In the genomic region with DNA sequence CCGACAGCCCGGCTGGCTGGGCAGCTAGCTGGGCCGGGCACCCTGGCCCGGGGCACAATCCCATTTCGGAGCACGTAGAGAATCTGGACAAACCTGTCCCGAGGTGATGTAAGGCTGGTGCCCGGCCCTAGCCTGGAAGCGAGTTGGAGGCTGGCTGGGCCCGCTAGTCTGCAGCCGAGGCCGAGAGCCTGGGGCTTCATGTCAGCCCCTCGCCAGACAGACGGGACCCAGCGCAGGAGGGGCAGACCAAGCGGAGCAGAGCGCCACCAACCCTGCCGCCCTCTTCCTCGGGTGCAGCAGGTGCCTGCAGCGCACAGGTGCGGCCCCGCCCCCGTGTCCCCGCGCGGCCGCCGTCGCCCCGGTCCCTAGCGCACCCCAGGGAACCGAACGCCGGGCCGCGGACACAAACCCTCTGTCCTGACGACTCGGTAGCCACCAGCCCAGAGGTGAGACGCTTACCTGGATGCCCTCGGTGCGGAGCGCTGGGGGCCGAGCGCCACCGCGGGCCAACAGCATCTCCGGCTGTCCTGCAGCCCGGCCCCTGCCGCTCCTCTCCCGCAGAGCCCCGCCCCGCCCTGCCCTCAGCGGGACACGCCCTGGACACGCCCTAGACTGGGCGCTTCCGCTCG, we compare ENCODE assay signal across 8 mouse cellular contexts.
DNase-seq lines count a peak whose midpoint lies in the region; ATAC-seq and TF ChIP-seq lines count a peak whose summit lies in the region.

No protein-coding gene starts in this region.

- H3K9me3 ChIP-seq in E14TG2a.4 (ENCODE audit: low read length): no peaks in the 10 kb centered on the region
- H3K9me3 ChIP-seq in limb, embryonic 12.5 days: no peaks in the 10 kb centered on the region

- H3ac ChIP-seq in myocyte (ENCODE audit: control insufficient read depth, insufficient read length): peak overlapping the region; percentile 43

- H3K36me3 ChIP-seq in E14TG2a.4 (ENCODE audit: insufficient read depth, low read length) (peaks cover 29% of the 10 kb centered on the region), myocyte (ENCODE audit: control insufficient read depth, insufficient read depth) (peaks cover 6% of the 10 kb centered on the region)
- H3K36me3 ChIP-seq in limb, embryonic 12.5 days: peaks cover 19% of the 10 kb centered on the region

- no peak; the same call in 1 of the 2 replicates for ATAC-seq in limb, embryonic 12.5 days (ENCODE audit: insufficient number of reproducible peaks, insufficient read depth, low FRiP score, low TSS enrichment, low read depth)

- peak; percentile 97 for TF ChIP-seq POLR2A in myocyte (IDR thresholded peaks at IDR 0.05; ENCODE audit: insufficient read length, low read depth)

- no peak for DNase-seq in gastrocnemius, adult 2 months
- no peak for DNase-seq in gastrocnemius, adult 8-10 months (ENCODE audit: low spot score in 2 of 2)
- DNase-seq in fat pad, adult 2 months (ENCODE audit: extremely low read depth, low read depth, low spot score): peak; percentile 23
- no peak for DNase-seq in ovary, postnatal 10 days (ENCODE audit: low spot score)
- no peak for DNase-seq in adrenal gland, adult 8-10 months

- H3K27me3 ChIP-seq in E14TG2a.4 (ENCODE audit: insufficient read depth, low read length): no peaks in the 10 kb centered on the region
- no peaks in the 10 kb centered on the region for H3K27me3 ChIP-seq in limb, embryonic 12.5 days
- H3K27me3 ChIP-seq in myocyte (ENCODE audit: control insufficient read depth, insufficient read depth, insufficient read length): no peaks in the 10 kb centered on the region

- no peaks in the 10 kb centered on the region for H3K79me2 ChIP-seq in myocyte (ENCODE audit: control insufficient read depth, insufficient read depth)

- peak overlapping the region; percentile 90 for H3K4me2 ChIP-seq in limb, embryonic 12.5 days
- peak overlapping the region; percentile 84 for H3K4me2 ChIP-seq in myocyte (ENCODE audit: low read depth)

- WGBS in limb, embryonic 12.5 days: 1% methylated on average over 58 of the region's 58 CpGs

- peak overlapping the region; percentile 98 for H3K4me3 ChIP-seq in gastrocnemius, adult 2 months
- H3K4me3 ChIP-seq in E14TG2a.4 (replicated peaks; ENCODE audit: low read length) (peak overlapping the region; percentile 96), myocyte (peak overlapping the region; percentile 35)
- peak overlapping the region; percentile 86 for H3K4me3 ChIP-seq in limb, embryonic 12.5 days (replicated peaks)

- peak overlapping the region; percentile 89 for H3K27ac ChIP-seq in gastrocnemius, adult 2 months
- no peak overlapping the region for H3K27ac ChIP-seq in limb, embryonic 12.5 days

- no peak for TF ChIP-seq CTCF in gastrocnemius, adult 2 months (IDR thresholded peaks at IDR 0.05)
- no peak for TF ChIP-seq CTCF in E14TG2a.4 (conservative IDR thresholded peaks at IDR 0.05; ENCODE audit: low read length)

- H3K9ac ChIP-seq in limb, embryonic 12.5 days (replicated peaks): peak overlapping the region; percentile 70

- intact Hi-C loops in gastrocnemius, adult 2 months (cut with DNase I): no loop called here

- peaks cover 48% of the 10 kb centered on the region for H3K4me1 ChIP-seq in E14TG2a.4 (replicated peaks; ENCODE audit: low read depth, low read length)
- peaks cover 16% of the 10 kb centered on the region for H3K4me1 ChIP-seq in limb, embryonic 12.5 days (replicated peaks)

TF ChIP-seq in myocyte, 11 proteins besides CTCF, POLR2A, EP300 and RAD21:
- peak in 2 of 3 experiments; percentile 55 to 66 for TF ChIP-seq MYOG (IDR thresholded peaks at IDR 0.05; ENCODE audit: control insufficient read depth in 1 of 3, insufficient read depth in 1 of 3, insufficient read length in 2 of 3, low read depth in 2 of 3)
- no peak for TF ChIP-seq CEBPB (IDR thresholded peaks at IDR 0.05; ENCODE audit: insufficient read depth, poor library complexity, severe bottlenecking)
- TF ChIP-seq MAX (IDR thresholded peaks at IDR 0.05; ENCODE audit: low read depth): no peak
- TF ChIP-seq SRF (IDR thresholded peaks at IDR 0.05; ENCODE audit: control insufficient read depth, insufficient read length, low read depth): peak; percentile 15
- no peak for TF ChIP-seq USF1 (IDR thresholded peaks at IDR 0.05; ENCODE audit: low read depth)
- peak in 2 of 3 experiments; percentile 46 to 78 for TF ChIP-seq MYOD1 (IDR thresholded peaks at IDR 0.05; ENCODE audit: control insufficient read depth in 1 of 3, insufficient read length in 2 of 3, low read depth in 2 of 3)
- no peak for TF ChIP-seq REST (IDR thresholded peaks at IDR 0.05; ENCODE audit: insufficient read depth, insufficient read length)
- TF ChIP-seq POLR2AphosphoS2 (IDR thresholded peaks at IDR 0.05; ENCODE audit: insufficient read length, low read depth): peak; percentile 93
- no peak for TF ChIP-seq TCF3 (IDR thresholded peaks at IDR 0.05; ENCODE audit: insufficient read length, low read depth)
- TF ChIP-seq TCF12 (IDR thresholded peaks at IDR 0.05; ENCODE audit: insufficient read depth, poor library complexity, severe bottlenecking): no peak
- no peak for TF ChIP-seq E2F4 (IDR thresholded peaks at IDR 0.05; ENCODE audit: insufficient read depth)
TF ChIP-seq in myocyte: peak in this region for 4.

Comparison
In these comparisons a context has a peak if more than half of its experiments do, and no peak if none do; other contexts are left out.
1. H3K4me3 ChIP-seq: peak in every context shown above with its lines; median percentile 98 in gastrocnemius, adult 2 months; 96 in E14TG2a.4; 86 in limb, embryonic 12.5 days; 35 in myocyte.